Mouse (Mus musculus): Measurements from ENCODE around the gene Tesc.

DNA sequence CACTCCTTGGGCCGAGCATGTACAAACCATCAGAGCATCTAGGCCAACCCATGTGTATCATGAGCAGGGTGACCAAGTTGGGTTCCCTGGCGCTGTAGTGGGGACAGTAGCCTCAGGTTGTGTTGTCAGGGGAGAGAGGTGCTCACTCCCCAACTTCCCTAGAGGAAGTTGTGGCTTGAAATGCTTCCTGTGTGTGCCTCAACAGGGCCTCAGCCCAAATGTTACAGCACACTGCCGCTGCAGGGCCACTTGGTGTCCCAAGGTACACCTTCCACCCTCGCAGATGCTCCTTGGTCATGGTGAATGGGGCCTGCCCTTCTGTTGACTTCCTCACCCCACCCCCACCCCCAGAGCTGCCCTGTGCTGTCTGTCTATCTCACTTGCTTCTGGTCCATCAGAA lies 20.9 kb downstream of the Tesc start:
- TF ChIP-seq GATA1 (IDR thresholded peaks at IDR 0.05; ENCODE audit: low read length), result no peak
- TF ChIP-seq TAL1 (IDR thresholded peaks at IDR 0.05; ENCODE audit: low read length), result no peak

Measured in erythroblast, embryonic 14.5 days (primary cell).